Mouse (Mus musculus): ENCODE measurements at regions not wholly inside any gene's neighbourhood (a gene's known extent, or its start where the extent isn't known, plus 50 kb on each side); places are given as distances from the start of the nearest gene placed in this dataset.

DNA sequence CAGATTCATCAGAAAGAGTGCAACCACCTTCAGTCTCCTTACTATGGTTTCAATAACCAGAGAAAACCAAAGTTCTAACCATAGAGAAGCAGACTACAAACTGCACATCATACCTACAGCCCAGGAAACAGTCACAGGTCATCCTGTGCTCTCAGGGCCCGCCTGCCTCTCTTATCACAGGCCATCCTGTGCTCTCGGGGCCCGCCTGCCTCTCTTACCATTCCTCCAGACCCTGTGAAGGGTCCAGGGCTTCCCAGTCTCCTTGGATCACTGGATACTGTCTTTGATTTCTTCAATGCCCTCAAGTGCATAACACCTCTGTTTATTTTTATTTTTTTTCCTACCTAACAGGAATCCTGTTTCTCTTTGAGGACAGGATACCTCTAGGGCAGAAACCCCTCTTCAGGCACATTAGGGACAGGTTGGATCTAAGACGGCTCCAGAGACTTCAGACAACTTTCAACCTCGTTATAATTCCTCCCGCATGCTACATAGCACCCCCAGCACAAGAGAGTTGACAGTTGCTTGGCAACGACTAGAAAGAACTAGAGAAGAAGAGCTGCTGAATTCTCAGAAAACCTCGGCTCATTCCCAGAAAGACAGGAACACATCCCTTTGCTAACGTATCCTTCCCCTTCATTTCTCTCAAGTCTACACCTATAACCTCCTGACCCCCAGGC lies 95.4 kb upstream of the Bmper start:
- ATAC-seq (replicated peaks; ENCODE audit: extremely low read depth, insufficient read depth, low FRiP score) = no peak
- WGBS = 41% methylated on average over 9 of the region's 9 CpGs

GRCm38 (mm10) chr9:23128018-23128369 lies 94.9 kb upstream of the Bmper start:
- no peaks in the 10 kb centered on the region for H3K27me3 ChIP-seq (ENCODE audit: control insufficient read depth, insufficient read depth, low read length)
- no peaks in the 10 kb centered on the region for H3K9me3 ChIP-seq (replicated peaks; ENCODE audit: control insufficient read depth, low read length)
- no peak overlapping the region for H3K4me3 ChIP-seq (ENCODE audit: low read length)
- 67% methylated on average over 2 of the region's 2 CpGs for WGBS
- no peaks in the 10 kb centered on the region; the same call in 1 of the 2 replicates for H3K4me1 ChIP-seq (ENCODE audit: control insufficient read depth, insufficient read depth, low read length)
- H3K27ac ChIP-seq (ENCODE audit: low read length) = no peak overlapping the region
- no peak overlapping the region for H3K4me2 ChIP-seq (ENCODE audit: low read depth, low read length)
- no peak for ATAC-seq (replicated peaks; ENCODE audit: extremely low read depth, insufficient read depth, low FRiP score)
- H3K36me3 ChIP-seq (ENCODE audit: control insufficient read depth, insufficient read depth) = no peaks in the 10 kb centered on the region
- H3K9ac ChIP-seq (ENCODE audit: low read length) = no peak overlapping the region

More for the DNA sequence above, 95.4 kb upstream of the Bmper start:
- no peak overlapping the region for H3K4me2 ChIP-seq (ENCODE audit: low read depth, low read length)
- H3K27me3 ChIP-seq (ENCODE audit: control insufficient read depth, insufficient read depth, low read length) = no peaks in the 10 kb centered on the region
- no peak overlapping the region for H3K4me3 ChIP-seq (ENCODE audit: low read length)
- no peak overlapping the region for H3K9ac ChIP-seq (ENCODE audit: low read length)
- no peak overlapping the region for H3K27ac ChIP-seq (ENCODE audit: low read length)
- H3K4me1 ChIP-seq (ENCODE audit: control insufficient read depth, insufficient read depth, low read length) = no peaks in the 10 kb centered on the region; the same call in 1 of the 2 replicates
- no peaks in the 10 kb centered on the region for H3K36me3 ChIP-seq (ENCODE audit: control insufficient read depth, insufficient read depth)
- no peaks in the 10 kb centered on the region for H3K9me3 ChIP-seq (replicated peaks; ENCODE audit: control insufficient read depth, low read length)

GRCm38 (mm10) chr9:23134006-23134405 lies 88.9 kb upstream of the Bmper start:
- no peaks in the 10 kb centered on the region for H3K4me1 ChIP-seq (ENCODE audit: control insufficient read depth, insufficient read depth, low read length)
- no peak overlapping the region for H3K9ac ChIP-seq (ENCODE audit: low read length)
- H3K4me3 ChIP-seq (ENCODE audit: low read length) = no peak overlapping the region
- no peaks in the 10 kb centered on the region for H3K27me3 ChIP-seq (ENCODE audit: control insufficient read depth, insufficient read depth, low read length)
- ATAC-seq (replicated peaks; ENCODE audit: extremely low read depth, insufficient read depth, low FRiP score) = no peak
- H3K4me2 ChIP-seq (ENCODE audit: low read depth, low read length) = no peak overlapping the region
- WGBS = 95% methylated on average over 2 of the region's 2 CpGs
- no peaks in the 10 kb centered on the region for H3K36me3 ChIP-seq (ENCODE audit: control insufficient read depth, insufficient read depth)
- no peaks in the 10 kb centered on the region for H3K9me3 ChIP-seq (replicated peaks; ENCODE audit: control insufficient read depth, low read length)
- H3K27ac ChIP-seq (ENCODE audit: low read length) = no peak overlapping the region

- no peak overlapping the region for H3K27ac ChIP-seq (ENCODE audit: low read length)
These were observed 88.3 kb upstream of the Bmper start for GRCm38 (mm10) chr9:23134421-23135118.

GRCm38 (mm10) chr9:23136511-23136910 lies 86.4 kb upstream of the Bmper start:
- no peaks in the 10 kb centered on the region for H3K4me1 ChIP-seq (ENCODE audit: control insufficient read depth, insufficient read depth, low read length)
- H3K27ac ChIP-seq (ENCODE audit: low read length) = no peak overlapping the region
- no peaks in the 10 kb centered on the region for H3K36me3 ChIP-seq (ENCODE audit: control insufficient read depth, insufficient read depth)
- no peak overlapping the region for H3K4me3 ChIP-seq (ENCODE audit: low read length)
- no peak overlapping the region for H3K4me2 ChIP-seq (ENCODE audit: low read depth, low read length)
- no peaks in the 10 kb centered on the region for H3K9me3 ChIP-seq (replicated peaks; ENCODE audit: control insufficient read depth, low read length)
- no peak for ATAC-seq (replicated peaks; ENCODE audit: extremely low read depth, insufficient read depth, low FRiP score)
- H3K27me3 ChIP-seq (ENCODE audit: control insufficient read depth, insufficient read depth, low read length) = no peaks in the 10 kb centered on the region
- 75% methylated on average over 5 of the region's 5 CpGs for WGBS
- H3K9ac ChIP-seq (ENCODE audit: low read length) = no peak overlapping the region

More at GRCm38 (mm10) chr9:23134421-23135118, 88.3 kb upstream of the Bmper start:
- Histone ChIP-seq H3K4me2 (ENCODE audit: low read depth, low read length) (no peak overlapping the region), H3K27me3 (ENCODE audit: control insufficient read depth, insufficient read depth, low read length) (no peaks in the 10 kb centered on the region), H3K9ac (ENCODE audit: low read length) (no peak overlapping the region), H3K4me3 (ENCODE audit: low read length) (no peak overlapping the region), H3K4me1 (ENCODE audit: control insufficient read depth, insufficient read depth, low read length) (no peaks in the 10 kb centered on the region), H3K9me3 (replicated peaks; ENCODE audit: control insufficient read depth, low read length) (no peaks in the 10 kb centered on the region), H3K36me3 (ENCODE audit: control insufficient read depth, insufficient read depth) (no peaks in the 10 kb centered on the region)
- 53% methylated on average over 12 of the region's 12 CpGs for WGBS
- no peak for ATAC-seq (replicated peaks; ENCODE audit: extremely low read depth, insufficient read depth, low FRiP score)

- 51% methylated on average over 5 of the region's 5 CpGs for WGBS
- 0 out of 2 replicates have a peak, but pooled peaks have one; percentile 37 for ATAC-seq (replicated peaks; ENCODE audit: extremely low read depth, insufficient read depth, low FRiP score)
- no peak overlapping the region for H3K27ac ChIP-seq (ENCODE audit: low read length)
These were observed 85.1 kb upstream of the Bmper start for GRCm38 (mm10) chr9:23137682-23138210.

DNA sequence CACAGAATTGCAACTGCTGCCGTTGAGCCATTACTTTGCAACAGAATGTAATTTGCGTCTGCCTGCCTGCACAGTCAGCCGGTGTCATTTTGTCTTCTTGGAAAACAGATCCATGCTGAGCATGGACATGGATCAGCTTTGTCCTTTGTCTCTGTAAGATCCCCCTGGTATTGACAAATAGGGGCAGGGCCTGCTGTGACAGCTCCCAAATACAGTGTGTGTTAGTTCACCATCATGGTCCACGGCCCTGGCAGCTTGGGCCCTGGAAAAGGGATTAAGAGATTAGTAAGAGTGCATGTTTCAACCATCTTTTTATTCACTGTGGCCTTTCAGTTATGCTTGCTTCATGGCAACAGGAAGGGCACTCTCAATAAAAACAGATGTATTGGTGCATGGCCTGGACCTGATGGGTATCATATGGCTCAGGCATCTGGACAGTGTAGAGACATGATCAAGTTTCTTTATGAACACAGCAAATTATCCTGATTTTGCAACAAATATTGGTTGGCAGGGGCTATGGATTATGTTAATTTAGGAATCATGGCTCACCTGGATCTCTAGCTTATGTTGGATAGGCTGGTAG lies 83.2 kb upstream of the Bmper start:
- no peak overlapping the region for H3K27ac ChIP-seq (ENCODE audit: low read length)
- H3K9ac ChIP-seq (ENCODE audit: low read length) = no peak overlapping the region
- no peaks in the 10 kb centered on the region for H3K36me3 ChIP-seq (ENCODE audit: control insufficient read depth, insufficient read depth)
- no peak overlapping the region for H3K4me3 ChIP-seq (ENCODE audit: low read length)
- 81% methylated on average over 4 of the region's 4 CpGs for whole genome bisulfite sequencing
- no peaks in the 10 kb centered on the region for H3K4me1 ChIP-seq (ENCODE audit: control insufficient read depth, insufficient read depth, low read length)
- ATAC-seq (replicated peaks; ENCODE audit: extremely low read depth, insufficient read depth, low FRiP score) = no peak
- H3K27me3 ChIP-seq (ENCODE audit: control insufficient read depth, insufficient read depth, low read length) = no peaks in the 10 kb centered on the region
- no peak overlapping the region for H3K4me2 ChIP-seq (ENCODE audit: low read depth, low read length)
- H3K9me3 ChIP-seq (replicated peaks; ENCODE audit: control insufficient read depth, low read length) = no peaks in the 10 kb centered on the region

More at GRCm38 (mm10) chr9:23137682-23138210, 85.1 kb upstream of the Bmper start:
- Histone ChIP-seq H3K27me3 (ENCODE audit: control insufficient read depth, insufficient read depth, low read length) (no peaks in the 10 kb centered on the region), H3K4me2 (ENCODE audit: low read depth, low read length) (no peak overlapping the region), H3K9ac (ENCODE audit: low read length) (no peak overlapping the region), H3K4me3 (ENCODE audit: low read length) (no peak overlapping the region), H3K4me1 (ENCODE audit: control insufficient read depth, insufficient read depth, low read length) (no peaks in the 10 kb centered on the region), H3K36me3 (ENCODE audit: control insufficient read depth, insufficient read depth) (no peaks in the 10 kb centered on the region), H3K9me3 (replicated peaks; ENCODE audit: control insufficient read depth, low read length) (no peaks in the 10 kb centered on the region)

- H3K27me3 ChIP-seq (ENCODE audit: control insufficient read depth, insufficient read depth, low read length) = no peaks in the 10 kb centered on the region
- WGBS = 78% methylated on average over 7 of the region's 7 CpGs
- H3K9me3 ChIP-seq (replicated peaks; ENCODE audit: control insufficient read depth, low read length) = no peaks in the 10 kb centered on the region
- H3K4me2 ChIP-seq (ENCODE audit: low read depth, low read length) = no peak overlapping the region
- H3K36me3 ChIP-seq (ENCODE audit: control insufficient read depth, insufficient read depth) = no peaks in the 10 kb centered on the region
- no peak overlapping the region for H3K4me3 ChIP-seq (ENCODE audit: low read length)
- no peak for ATAC-seq (replicated peaks; ENCODE audit: extremely low read depth, insufficient read depth, low FRiP score)
- H3K4me1 ChIP-seq (ENCODE audit: control insufficient read depth, insufficient read depth, low read length) = no peaks in the 10 kb centered on the region
- no peak overlapping the region for H3K27ac ChIP-seq (ENCODE audit: low read length)
- H3K9ac ChIP-seq (ENCODE audit: low read length) = no peak overlapping the region
These were observed 78.6 kb upstream of the Bmper start for GRCm38 (mm10) chr9:23144281-23144680.

DNA sequence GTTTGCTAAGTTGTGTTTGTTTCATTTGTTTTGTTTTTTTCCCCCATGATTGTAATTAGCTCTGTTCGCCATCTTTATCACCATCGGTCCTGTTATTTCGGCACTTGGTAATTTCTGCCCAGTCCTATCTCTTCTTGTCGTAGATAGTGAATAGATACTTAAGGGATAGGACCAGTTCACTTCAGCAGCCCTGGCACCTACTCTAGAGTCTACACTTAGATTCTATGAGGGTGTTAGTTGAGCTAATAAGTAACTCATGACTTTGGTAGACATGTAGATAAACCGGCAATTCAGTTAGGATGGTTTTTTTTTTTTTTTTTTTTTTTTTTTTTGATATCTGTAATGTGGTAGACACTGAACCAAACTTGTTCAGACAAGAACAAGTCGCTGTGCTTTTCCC lies 72.5 kb upstream of the Bmper start:
- no peaks in the 10 kb centered on the region for H3K27me3 ChIP-seq (ENCODE audit: control insufficient read depth, insufficient read depth, low read length)
- H3K9me3 ChIP-seq (replicated peaks; ENCODE audit: control insufficient read depth, low read length) = no peaks in the 10 kb centered on the region
- no peak overlapping the region for H3K27ac ChIP-seq (ENCODE audit: low read length)
- H3K4me2 ChIP-seq (ENCODE audit: low read depth, low read length) = no peak overlapping the region
- 77% methylated on average over 6 of the region's 6 CpGs for WGBS
- H3K4me1 ChIP-seq (ENCODE audit: control insufficient read depth, insufficient read depth, low read length) = no peaks in the 10 kb centered on the region
- no peak for ATAC-seq (replicated peaks; ENCODE audit: extremely low read depth, insufficient read depth, low FRiP score)
- no peak overlapping the region for H3K9ac ChIP-seq (ENCODE audit: low read length)
- no peaks in the 10 kb centered on the region for H3K36me3 ChIP-seq (ENCODE audit: control insufficient read depth, insufficient read depth)
- H3K4me3 ChIP-seq (ENCODE audit: low read length) = no peak overlapping the region
